Mouse (Mus musculus) layer of hippocampus, adult 8-10 months (tissue): ENCODE data around the gene Repin1. TPM values are rescaled to one million over a fixed set of nuclear protein-coding genes. Genes with fewer than 3 reads are reported as not detected.

Experiments used
- total RNA-seq, 4 experiments: library from RNA; stranded (reverse); gene quantifications; 2 replicates each; pipeline ENCODE4 v1.2.4; 2022

Repin1 gene
- total RNA-seq, 4 experiments from 2014 or later, result 46.3 to 57.9 (median 53.6) TPM

Other genes starting within 250 kb of the Repin1 start
- 10 to 100 TPM; 36.8 to 51.8 (median 42.4) TPM for gene Krba1, start 198.3 kb upstream of the Repin1 start, total RNA-seq
- 10 to 100 TPM; 24.6 to 32.2 (median 28.2) TPM for gene Zfp467, start 148.1 kb upstream of the Repin1 start, total RNA-seq
- gene Sspo, start 145.7 kb upstream of the Repin1 start, total RNA-seq, result 1 to 10 TPM in 3 of 4 experiments, under 1 TPM in 1; 0.39 to 2.1 (median 1.2) TPM
- 100 to 1,000 TPM; 402 to 444 (median 420) TPM for gene Atp6v0e2, start 56.3 kb upstream of the Repin1 start, total RNA-seq
- gene Lrrc61, start 39.1 kb upstream of the Repin1 start, total RNA-seq, result 10 to 100 TPM; 33.0 to 38.0 (median 35.2) TPM
- gene Rarres2, start 21.1 kb upstream of the Repin1 start, total RNA-seq, result 10 to 100 TPM; 16.6 to 32.1 (median 21.9) TPM
- not detected for gene Gm45021, start 4.3 kb upstream of the Repin1 start, total RNA-seq
- 10 to 100 TPM in 1 of 4 experiments, 1 to 10 TPM in 1, not detected in 2; 1.2 to 10.6 TPM for gene Gm44965, start 58 bp downstream of the Repin1 start, total RNA-seq
- gene Zfp775, start 8.2 kb downstream of the Repin1 start, total RNA-seq, result 10 to 100 TPM in 1 of 4 experiments, 1 to 10 TPM in 3; 7.7 to 10.6 (median 9.1) TPM
- gene AI854703, start 32.9 kb downstream of the Repin1 start, total RNA-seq, result 10 to 100 TPM; 11.8 to 14.8 (median 13.2) TPM
- 1 to 10 TPM in 1 of 4 experiments, under 1 TPM in 3; 0.56 to 1.1 (median 0.89) TPM for gene Gimap8, start 53.4 kb downstream of the Repin1 start, total RNA-seq
- gene Gimap9, start 82.2 kb downstream of the Repin1 start, total RNA-seq, result under 1 TPM; 0.35 to 0.54 (median 0.41) TPM
- gene Gimap4, start 90.7 kb downstream of the Repin1 start, total RNA-seq, result under 1 TPM in 2 of 4 experiments, not detected in 2; 0.31 to 0.48 TPM
- 1 to 10 TPM; 3.7 to 4.5 (median 4.2) TPM for gene Gimap6, start 114.3 kb downstream of the Repin1 start, total RNA-seq
- gene Gm28053, start 124.7 kb downstream of the Repin1 start, total RNA-seq, result 1 to 10 TPM in 2 of 4 experiments, not detected in 2; 1.5 to 3.0 TPM
- not detected for gene Gimap7, start 124.7 kb downstream of the Repin1 start, total RNA-seq
- gene Gimap1, start 145.2 kb downstream of the Repin1 start, total RNA-seq, result 1 to 10 TPM in 3 of 4 experiments, under 1 TPM in 1; 0.85 to 2.5 (median 1.6) TPM
- 1 to 10 TPM in 1 of 4 experiments, under 1 TPM in 3; 0.47 to 1.7 (median 0.74) TPM for gene Gimap5, start 152.3 kb downstream of the Repin1 start, total RNA-seq
- gene Gimap3, start 177.0 kb downstream of the Repin1 start, total RNA-seq, result not detected
- 100 to 1,000 TPM in 1 of 4 experiments, 10 to 100 TPM in 3; 24.6 to 105 (median 49.3) TPM for gene Tmem176a, start 247.0 kb downstream of the Repin1 start, total RNA-seq
- 100 to 1,000 TPM in 2 of 4 experiments, 10 to 100 TPM in 2; 55.0 to 137 (median 83.8) TPM for gene Tmem176b, start 247.6 kb downstream of the Repin1 start, total RNA-seq